Mouse (Mus musculus): ENCODE results near the gene Hist2h2aa1.

- TF ChIP-seq MAX (IDR thresholded peaks at IDR 0.05; ENCODE audit: low read depth): no peak
- no peak for TF ChIP-seq POLR2A (IDR thresholded peaks at IDR 0.05; ENCODE audit: insufficient read length, low read depth)
- no peak for TF ChIP-seq POLR2AphosphoS2 (IDR thresholded peaks at IDR 0.05; ENCODE audit: insufficient read length, low read depth)
Observed at GRCm38 (mm10) chr3:96292641-96293040, 47.3 kb downstream of the Hist2h2aa1 start.

Data from myocyte (in vitro differentiated cells).